ENCODE assay signal across 23 mouse cellular contexts in the genomic region with DNA sequence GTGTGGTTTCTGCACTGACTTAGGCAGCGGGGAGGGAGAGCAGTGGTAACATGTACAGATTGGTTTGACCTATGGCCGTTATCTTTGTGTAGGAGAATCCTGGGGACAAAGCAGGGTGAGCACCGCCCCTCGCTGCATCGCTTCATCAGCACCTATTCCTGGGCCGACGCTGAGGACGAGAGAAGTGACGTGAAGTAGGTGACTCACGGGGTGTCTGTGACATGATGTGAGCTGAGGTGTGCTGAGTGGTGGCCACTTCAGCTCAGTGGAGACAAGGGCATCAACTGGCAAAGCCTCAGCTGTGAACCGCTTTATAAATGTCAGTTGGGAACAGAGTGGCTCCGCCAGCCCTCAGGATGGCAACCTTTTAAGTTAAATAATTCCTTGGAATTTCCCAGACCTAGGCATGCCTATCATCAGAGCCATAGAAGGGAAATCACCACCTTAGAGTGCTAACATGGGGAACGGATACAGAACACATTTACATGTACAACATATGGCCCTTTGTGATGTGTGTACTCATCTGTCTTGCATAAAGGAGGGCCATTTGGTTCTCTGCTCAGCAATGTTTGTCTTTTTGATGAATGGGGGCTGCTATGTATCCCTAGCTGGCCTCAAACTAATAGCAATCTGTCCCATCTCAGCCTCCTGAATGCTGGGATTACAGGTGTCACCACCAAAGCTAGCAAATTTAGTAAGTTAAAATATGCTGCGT. TPM values are rescaled to one million over a fixed set of nuclear protein-coding genes. Genes with fewer than 3 reads are reported as not detected.
A peak's percentile ranks its signal among the peaks of the same experiment; 100 is the strongest.
DNase-seq lines count a peak whose midpoint lies in the region; ATAC-seq and TF ChIP-seq lines count a peak whose summit lies in the region.
"Had no signal": no experiment of that assay in that cellular context is flagged by ENCODE, and none has a peak within 500 bp of the region (broad histone marks: within the 10 kb centered on the region; RNA-seq: fewer than 3 reads in every experiment).

No protein-coding gene starts in this region.

- no peak overlapping the region for H3K27ac ChIP-seq in forebrain, embryonic 14.5 days (ENCODE audit: low read depth, low read length)
- no peak overlapping the region for H3K27ac ChIP-seq in forebrain, embryonic 12.5 days
- peak overlapping the region; percentile 57 to 58 for H3K27ac ChIP-seq in heart, embryonic 14.5 days (replicated peaks in 1 of 2; ENCODE audit: control insufficient read depth in 1 of 2, insufficient read depth in 1 of 2, low read depth in 2 of 2, low read length in 2 of 2)
- no peak overlapping the region for H3K27ac ChIP-seq in heart, embryonic 16.5 days (ENCODE audit: low read length)
- H3K27ac ChIP-seq: embryonic facial prominence, embryonic 12.5 days; hindbrain, embryonic 10.5 days; intestine, embryonic 15.5 days; limb, embryonic 10.5 days; liver, embryonic 15.5 days; macrophage; midbrain, embryonic 12.5 days had no signal

- no peak for TF ChIP-seq CTCF in E14TG2a.4 (conservative IDR thresholded peaks at IDR 0.05; ENCODE audit: low read length)

- no peak overlapping the region for H3K4me3 ChIP-seq in forebrain, embryonic 14.5 days (ENCODE audit: low read depth, low read length)
- H3K4me3 ChIP-seq in forebrain, embryonic 12.5 days (replicated peaks) = no peak overlapping the region
- 0 out of 4 replicates have a peak overlapping the region, but pooled peaks have one; percentile 3 to 8 for H3K4me3 ChIP-seq in heart, embryonic 14.5 days (ENCODE audit: control insufficient read depth in 1 of 2, insufficient read depth in 1 of 2, low read depth in 1 of 2, low read length in 2 of 2)
- H3K4me3 ChIP-seq in E14TG2a.4 (replicated peaks; ENCODE audit: low read length) = peak overlapping the region; percentile 26; the same call in 1 of the 2 replicates
- peak overlapping the region; percentile 26 for H3K4me3 ChIP-seq in heart, embryonic 16.5 days (ENCODE audit: low read length)
- H3K4me3 ChIP-seq: embryonic facial prominence, embryonic 12.5 days; hindbrain, embryonic 10.5 days; intestine, embryonic 15.5 days; limb, embryonic 10.5 days; liver, embryonic 15.5 days; midbrain, embryonic 12.5 days had no signal

- H3K9ac ChIP-seq in forebrain, embryonic 14.5 days (ENCODE audit: low read length) = no peak overlapping the region
- no peak overlapping the region for H3K9ac ChIP-seq in forebrain, embryonic 12.5 days
- peak overlapping the region; percentile 31; the same call in 1 of the 2 replicates for H3K9ac ChIP-seq in heart, embryonic 14.5 days (ENCODE audit: low read length)
- no peak overlapping the region for H3K9ac ChIP-seq in heart, embryonic 16.5 days (ENCODE audit: low read length)
- H3K9ac ChIP-seq: embryonic facial prominence, embryonic 12.5 days; intestine, embryonic 15.5 days; liver, embryonic 15.5 days; midbrain, embryonic 12.5 days had no signal

- H3K4me1 ChIP-seq in forebrain, embryonic 14.5 days (ENCODE audit: control insufficient read depth, insufficient read depth, low read length) = peaks cover 10% of the 10 kb centered on the region
- H3K4me1 ChIP-seq in forebrain, embryonic 12.5 days = peaks cover 24% of the 10 kb centered on the region
- H3K4me1 ChIP-seq in heart, embryonic 14.5 days (ENCODE audit: control insufficient read depth in 2 of 2, insufficient read depth in 2 of 2, low read length in 2 of 2) = peaks cover 24 to 42% of the 10 kb centered on the region in 2 experiments
- H3K4me1 ChIP-seq in E14TG2a.4 (replicated peaks; ENCODE audit: low read depth, low read length) = peaks cover 63% of the 10 kb centered on the region
- peaks cover 25% of the 10 kb centered on the region for H3K4me1 ChIP-seq in heart, embryonic 16.5 days (ENCODE audit: control insufficient read depth, insufficient read depth, low read length)

- peak; percentile 56; the same call in 1 of the 2 replicates for ATAC-seq in forebrain, embryonic 14.5 days
- no peak for ATAC-seq in forebrain, embryonic 12.5 days (ENCODE audit: low FRiP score)
- ATAC-seq in heart, embryonic 14.5 days (ENCODE audit: insufficient number of reproducible peaks, insufficient read depth, low FRiP score, low read depth) = peak; percentile 51; the same call in 1 of the 2 replicates
- ATAC-seq in heart, embryonic 16.5 days (replicated peaks; ENCODE audit: extremely low read depth, insufficient read depth, low FRiP score) = peak; percentile 34
- ATAC-seq: CD4-positive, CD25-positive, alpha-beta regulatory T cell, adult 4 months; hindbrain, embryonic 16.5 days; intestine, embryonic 15.5 days had no signal

- peaks cover 5% of the 10 kb centered on the region; the same call in 1 of the 2 replicates for H3K27me3 ChIP-seq in forebrain, embryonic 14.5 days (replicated peaks; ENCODE audit: control insufficient read depth, insufficient read depth, low read length)
- peaks cover 23% of the 10 kb centered on the region for H3K27me3 ChIP-seq in forebrain, embryonic 12.5 days
- H3K27me3 ChIP-seq in heart, embryonic 14.5 days (ENCODE audit: control insufficient read depth, insufficient read depth, low read length) = peaks cover 16% of the 10 kb centered on the region; the same call in 1 of the 2 replicates
- no peaks in the 10 kb centered on the region for H3K27me3 ChIP-seq in E14TG2a.4 (ENCODE audit: insufficient read depth, low read length)
- H3K27me3 ChIP-seq in heart, embryonic 16.5 days (ENCODE audit: control insufficient read depth, insufficient read depth, low read length) = peaks cover 4% of the 10 kb centered on the region; the same call in 1 of the 2 replicates
- H3K27me3 ChIP-seq: intestine, embryonic 15.5 days; liver, embryonic 15.5 days had no signal

- no peaks in the 10 kb centered on the region for H3K36me3 ChIP-seq in forebrain, embryonic 14.5 days (ENCODE audit: control insufficient read depth, insufficient read depth, low read length)
- H3K36me3 ChIP-seq in forebrain, embryonic 12.5 days (replicated peaks) = no peaks in the 10 kb centered on the region
- H3K36me3 ChIP-seq in heart, embryonic 14.5 days (ENCODE audit: control insufficient read depth, insufficient read depth, low read length) = no peaks in the 10 kb centered on the region
- H3K36me3 ChIP-seq in E14TG2a.4 (ENCODE audit: insufficient read depth, low read length) = no peaks in the 10 kb centered on the region
- no peaks in the 10 kb centered on the region for H3K36me3 ChIP-seq in heart, embryonic 16.5 days (ENCODE audit: control insufficient read depth, insufficient read depth)
- H3K36me3 ChIP-seq: embryonic facial prominence, embryonic 12.5 days; hindbrain, embryonic 10.5 days; intestine, embryonic 15.5 days; limb, embryonic 10.5 days; liver, embryonic 15.5 days; midbrain, embryonic 12.5 days had no signal

- intact Hi-C loops in heart, postnatal 14 days (cut with DNase I) = loop anchor here (5.0 kb wide), 1 partner anchor 45 kb away; no protein-coding TSS in a partner anchor

- 76% methylated on average over 14 of the region's 14 CpGs for WGBS in forebrain, embryonic 14.5 days
- WGBS in forebrain, embryonic 12.5 days = 78% methylated on average over 14 of the region's 14 CpGs
- WGBS in heart, embryonic 14.5 days = 37% methylated on average over 14 of the region's 14 CpGs
- 44% methylated on average over 14 of the region's 14 CpGs for WGBS in heart, embryonic 16.5 days

- peak; percentile 33 for DNase-seq in forebrain, embryonic 14.5 days (ENCODE audit: low spot score)
- DNase-seq in heart, postnatal 14 days = no peak
- DNase-seq in cerebellum, adult 18-20 months = no peak
- DNase-seq: cerebellum, adult 11-12 months; cerebellum, postnatal 14 days; gastrocnemius, postnatal 36 days; kidney, adult 8-10 months; kidney, postnatal 10 days; liver; right cerebral cortex, postnatal 14 days had no signal

- H3K4me2 ChIP-seq in forebrain, embryonic 14.5 days (ENCODE audit: low read length) = no peak overlapping the region
- H3K4me2 ChIP-seq in forebrain, embryonic 12.5 days = no peak overlapping the region
- H3K4me2 ChIP-seq in heart, embryonic 14.5 days (ENCODE audit: low read length) = peak overlapping the region; percentile 59
- H3K4me2 ChIP-seq in heart, embryonic 16.5 days (ENCODE audit: low read depth, low read length) = peak overlapping the region; percentile 61
- H3K4me2 ChIP-seq: embryonic facial prominence, embryonic 12.5 days; intestine, embryonic 15.5 days; liver, embryonic 15.5 days; midbrain, embryonic 12.5 days had no signal

- H3K9me3 ChIP-seq in forebrain, embryonic 14.5 days (replicated peaks; ENCODE audit: control insufficient read depth, low read length) = no peaks in the 10 kb centered on the region
- no peaks in the 10 kb centered on the region for H3K9me3 ChIP-seq in forebrain, embryonic 12.5 days
- no peaks in the 10 kb centered on the region for H3K9me3 ChIP-seq in heart, embryonic 14.5 days (ENCODE audit: control insufficient read depth, low read length)
- no peaks in the 10 kb centered on the region for H3K9me3 ChIP-seq in E14TG2a.4 (ENCODE audit: low read length)
- no peaks in the 10 kb centered on the region for H3K9me3 ChIP-seq in heart, embryonic 16.5 days (replicated peaks; ENCODE audit: control insufficient read depth, low read length)
- H3K9me3 ChIP-seq: embryonic facial prominence, embryonic 12.5 days; hindbrain, embryonic 10.5 days; intestine, embryonic 15.5 days; limb, embryonic 10.5 days; liver, embryonic 15.5 days; midbrain, embryonic 12.5 days had no signal

RNA-seq across cellular contexts. Expression of a gene that starts 38.8 kb away (rescaled TPM):
- 1.0 and 1.1 TPM in 2 replicates for polyA plus RNA-seq in forebrain, embryonic 14.5 days (2014; fragmentation: Nextera tagmentation; extraction: Ambion mirVana)
- polyA plus RNA-seq in forebrain, embryonic 12.5 days (2016; fragmentation: Nextera tagmentation; extraction: Ambion mirVana) = 0.82 and 0.89 TPM in 2 replicates
- 0.14 and 0.62 TPM in 2 replicates for polyA plus RNA-seq in heart, embryonic 14.5 days (2014; fragmentation: Nextera tagmentation; extraction: Ambion mirVana)
- under 1 TPM; 0.76 to 0.86 TPM for total RNA-seq in heart, postnatal 14 days (2021)
- polyA plus RNA-seq in heart, embryonic 16.5 days (2015; fragmentation: Nextera tagmentation; extraction: Ambion mirVana) = 0.53 and 0.74 TPM in 2 replicates

RNA-seq across cellular contexts. Expression of a gene that starts 38.9 kb away (rescaled TPM):
- polyA plus RNA-seq in forebrain, embryonic 14.5 days (2014; fragmentation: Nextera tagmentation; extraction: Ambion mirVana) = 23.2 and 26.6 TPM in 2 replicates
- 33.8 and 34.0 TPM in 2 replicates for polyA plus RNA-seq in forebrain, embryonic 12.5 days (2016; fragmentation: Nextera tagmentation; extraction: Ambion mirVana)
- 64.8 and 67.6 TPM in 2 replicates for polyA plus RNA-seq in heart, embryonic 14.5 days (2014; fragmentation: Nextera tagmentation; extraction: Ambion mirVana)
- total RNA-seq in heart, postnatal 14 days (2021) = 100 to 1,000 TPM; 109 to 115 TPM
- 58.1 and 62.0 TPM in 2 replicates for polyA plus RNA-seq in heart, embryonic 16.5 days (2015; fragmentation: Nextera tagmentation; extraction: Ambion mirVana)

RNA-seq across cellular contexts. Expression of a gene that starts 56.6 kb away (rescaled TPM):
- polyA plus RNA-seq in forebrain, embryonic 14.5 days (2014; fragmentation: Nextera tagmentation; extraction: Ambion mirVana) = 0.58 and 1.1 TPM in 2 replicates
- polyA plus RNA-seq in forebrain, embryonic 12.5 days (2016; fragmentation: Nextera tagmentation; extraction: Ambion mirVana) = 0.88 and 1.0 TPM in 2 replicates
- 1.4 and 1.8 TPM in 2 replicates for polyA plus RNA-seq in heart, embryonic 14.5 days (2014; fragmentation: Nextera tagmentation; extraction: Ambion mirVana)
- 1 to 10 TPM; 2.2 to 7.0 TPM for total RNA-seq in heart, postnatal 14 days (2021)
- 8.5 and 26.3 TPM in 2 replicates for polyA plus RNA-seq in heart, embryonic 16.5 days (2015; fragmentation: Nextera tagmentation; extraction: Ambion mirVana)

Comparison
In these comparisons a context has a peak if more than half of its experiments do, and no peak if none do; other contexts are left out.
1. H3K27ac ChIP-seq: peak in heart, embryonic 14.5 days (2 of 2); none in forebrain, embryonic 14.5 days (single experiment), forebrain, embryonic 12.5 days (single experiment) and heart, embryonic 16.5 days (single experiment).
2. H3K4me2 ChIP-seq: peak in heart, embryonic 14.5 days (single experiment) and heart, embryonic 16.5 days (single experiment); none in forebrain, embryonic 14.5 days (single experiment) and forebrain, embryonic 12.5 days (single experiment).
3. H3K4me3 ChIP-seq: peak in heart, embryonic 14.5 days (2 of 2), E14TG2a.4 (single experiment) and heart, embryonic 16.5 days (single experiment); none in forebrain, embryonic 14.5 days (single experiment) and forebrain, embryonic 12.5 days (single experiment).